Mouse (Mus musculus) forebrain, embryonic 15.5 days (tissue): Measurements from ENCODE around the gene Lrrc42. TPM values are rescaled to one million over a fixed set of nuclear protein-coding genes. Genes with fewer than 3 reads are reported as not detected.

ENCODE experiments used
- ATAC-seq: fragments of 200-750 bp; cut with Nextera tagmentation; replicated peaks from 2 replicates; pipeline ENCODE4 v1.8.0; 2017; ENCODE audit warnings: mild to moderate bottlenecking, moderate TSS enrichment, moderate library complexity
- H3K27ac ChIP-seq: fragments of 300-500 bp; sonication (generic); replicated peaks from 2 replicates; pipeline ENCODE4 v1.5.1; 2015; ENCODE audit warnings: mild to moderate bottlenecking, inconsistent platforms
- H3K27me3 ChIP-seq: fragments of 300-500 bp; sonication (generic); 2 replicates; pipeline ENCODE4 v1.6.1; 2015; ENCODE audit warnings: inconsistent platforms
- H3K36me3 ChIP-seq: fragments of 300-500 bp; sonication (generic); 2 replicates; pipeline ENCODE4 v1.6.1; 2015; ENCODE audit warnings: mild to moderate bottlenecking, inconsistent platforms
- H3K4me1 ChIP-seq: fragments of 300-500 bp; sonication (generic); 2 replicates; pipeline ENCODE4 v1.6.1; 2015; ENCODE audit warnings: inconsistent platforms
- H3K4me2 ChIP-seq: fragments of 300-500 bp; sonication (generic); replicated peaks from 2 replicates; pipeline ENCODE4 v1.6.1; 2015; ENCODE audit warnings: mild to moderate bottlenecking, inconsistent platforms
- H3K4me3 ChIP-seq: fragments of 300-500 bp; sonication (generic); 2 replicates; pipeline ENCODE4 v1.5.1; 2015; ENCODE audit warnings: mild to moderate bottlenecking, inconsistent platforms
- H3K9ac ChIP-seq: fragments of 300-500 bp; sonication (generic); replicated peaks from 2 replicates; pipeline ENCODE4 v1.6.1; 2015; ENCODE audit warnings: mild to moderate bottlenecking, inconsistent platforms
- H3K9me3 ChIP-seq: fragments of 300-500 bp; sonication (generic); 2 replicates; pipeline ENCODE4 v1.6.1; 2016; ENCODE audit warnings: inconsistent platforms
- WGBS: fragments of 180-500 bp; shearing (Covaris S2); methylation state at CpG from one replicate; pipeline ENCODE4 v1.1.7; 2015; ENCODE audit warnings: mixed read lengths; 5-methylcytosine and 5-hydroxymethylcytosine counted together
- polyA plus RNA-seq: library from polyadenylated mRNA; unstranded; fragments of >200 nt; fragmentation: Nextera tagmentation; extraction: Ambion mirVana; gene quantifications from 2 replicates; pipeline ENCODE4 v1.2.1, GENCODE M21; 2015

The Lrrc42 gene
- polyA plus RNA-seq, 1 experiment from 2014 or later = 57.4 TPM

DNA sequence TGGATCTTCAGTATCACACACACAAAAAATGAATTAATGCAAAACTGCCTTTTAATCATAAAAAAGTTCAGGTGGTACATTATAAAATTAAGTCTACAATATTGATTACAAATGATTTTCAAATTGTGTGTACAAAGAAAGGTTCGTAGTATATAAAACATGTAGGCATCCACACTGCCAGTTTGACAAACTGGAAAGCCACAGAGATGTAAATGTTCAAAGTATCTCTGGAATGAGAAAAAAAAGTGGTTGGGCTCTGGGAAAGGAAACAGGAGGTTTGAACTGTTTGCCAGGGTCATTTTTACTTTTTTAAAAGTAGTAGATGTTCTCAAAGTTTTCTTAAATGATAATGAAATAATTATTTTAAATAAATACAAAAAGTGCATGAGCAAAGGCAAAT is 7.3 kb downstream of the Lrrc42 start:
- Histone ChIP-seq H3K27me3 (no peaks in the 10 kb centered on the region), H3K4me3 (no peak overlapping the region), H3K9ac (no peak overlapping the region), H3K4me1 (peaks cover 24% of the 10 kb centered on the region), H3K36me3 (peaks cover 14% of the 10 kb centered on the region), H3K4me2 (no peak overlapping the region), H3K9me3 (no peaks in the 10 kb centered on the region), H3K27ac (no peak overlapping the region)
- no peak for ATAC-seq
- 91% methylated on average over 1 of the region's 1 CpGs for WGBS

DNA sequence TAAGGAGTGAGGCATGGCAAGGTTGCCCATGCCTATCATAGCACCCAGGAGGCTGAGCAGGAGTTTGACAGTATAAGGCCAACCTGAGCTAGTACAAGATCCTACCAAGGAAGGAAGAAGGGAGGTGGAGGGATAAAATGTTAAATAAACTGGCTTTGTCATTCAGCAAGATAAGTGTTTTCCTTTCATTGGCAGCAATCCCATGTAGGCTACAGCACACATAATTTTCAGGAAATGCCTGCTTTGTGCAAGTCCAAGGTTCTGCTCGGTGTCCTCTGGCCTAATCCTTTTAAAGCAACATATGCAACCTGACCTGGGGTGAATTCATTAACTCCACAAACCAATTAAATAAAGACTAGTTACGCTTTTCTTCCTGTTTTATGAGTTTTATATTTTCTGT is 8.0 kb downstream of the Lrrc42 start:
- H3K27me3 ChIP-seq = no peaks in the 10 kb centered on the region
- H3K4me2 ChIP-seq = no peak overlapping the region
- no peak overlapping the region for H3K9ac ChIP-seq
- H3K9me3 ChIP-seq = no peaks in the 10 kb centered on the region
- H3K4me3 ChIP-seq = no peak overlapping the region
- 57% methylated on average over 2 of the region's 2 CpGs for WGBS
- ATAC-seq = no peak
- peaks cover 19% of the 10 kb centered on the region for H3K4me1 ChIP-seq
- H3K36me3 ChIP-seq = peaks cover 19% of the 10 kb centered on the region
- H3K27ac ChIP-seq = no peak overlapping the region

DNA sequence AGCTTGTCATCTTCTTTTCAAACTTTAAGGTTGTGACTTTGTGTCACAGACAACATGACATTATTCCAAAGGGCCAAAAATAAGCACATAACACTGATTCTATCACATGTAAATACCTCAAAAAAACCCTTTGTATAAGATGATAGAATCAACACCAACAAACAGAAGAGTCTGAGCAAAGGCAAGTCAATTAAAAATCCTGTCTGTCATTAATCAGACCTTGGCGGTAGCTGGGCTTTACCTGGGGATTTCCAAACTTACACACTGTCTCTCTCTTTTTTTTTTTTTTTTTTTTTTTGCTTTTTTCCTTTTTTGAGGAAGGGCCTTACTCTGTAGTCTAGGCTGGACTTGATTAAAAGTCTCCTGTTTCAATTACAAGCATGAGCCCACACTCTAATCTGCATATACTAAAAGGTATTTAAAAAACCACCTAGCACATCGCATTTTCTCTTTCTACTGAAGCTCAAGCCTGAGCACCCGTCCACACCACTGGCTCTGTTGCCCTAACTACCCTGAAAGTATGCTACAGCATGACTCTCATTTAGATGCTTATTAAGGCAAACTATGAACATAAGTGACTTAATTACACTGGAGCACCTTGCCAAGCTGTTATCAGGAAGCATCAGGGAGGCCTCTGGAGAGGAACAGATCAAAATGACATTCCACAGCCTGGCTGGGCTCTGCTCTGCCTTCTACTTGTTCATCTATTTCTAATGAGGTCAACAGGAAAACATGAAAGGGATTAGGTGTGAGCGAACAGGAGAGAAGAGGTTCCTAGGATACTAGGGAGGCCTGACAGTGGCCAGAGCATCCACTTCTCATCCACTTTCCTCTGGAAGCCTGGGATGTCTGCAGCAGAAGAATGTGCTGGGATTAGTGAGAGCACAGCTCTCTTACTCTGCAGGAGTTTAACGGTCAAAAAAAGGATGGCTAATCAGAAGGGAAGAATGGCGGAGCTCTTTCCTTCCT is 9.7 kb downstream of the Lrrc42 start:
- H3K4me2 ChIP-seq = no peak overlapping the region
- WGBS = 60% methylated on average over 6 of the region's 6 CpGs
- no peaks in the 10 kb centered on the region for H3K9me3 ChIP-seq
- peaks cover 32% of the 10 kb centered on the region for H3K36me3 ChIP-seq
- H3K9ac ChIP-seq = no peak overlapping the region
- no peak for ATAC-seq
- H3K27ac ChIP-seq = no peak overlapping the region
- H3K4me1 ChIP-seq = 0 out of 2 replicates have a peak, but pooled peaks cover 8% of the 10 kb centered on the region
- no peak overlapping the region for H3K4me3 ChIP-seq
- no peaks in the 10 kb centered on the region for H3K27me3 ChIP-seq

DNA sequence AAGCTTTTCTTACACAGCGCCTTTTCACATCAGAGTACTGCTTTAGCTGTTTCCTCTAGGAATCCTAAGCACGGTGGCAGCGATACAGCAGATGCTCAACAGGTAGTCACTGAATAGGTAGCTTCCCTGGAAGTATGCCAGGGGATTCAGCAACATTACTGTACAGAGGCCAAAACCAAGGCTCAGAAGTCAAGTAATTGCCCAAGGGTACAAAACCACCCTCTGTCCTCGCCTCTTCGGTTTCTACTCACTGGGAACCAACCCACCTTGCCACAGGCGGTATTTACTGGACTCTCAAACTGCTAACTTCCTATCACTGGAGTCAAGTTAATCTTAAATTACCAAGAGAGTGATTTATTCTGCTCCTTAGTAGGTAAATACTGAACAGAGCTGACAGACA is 13.1 kb downstream of the Lrrc42 start:
- H3K4me1 ChIP-seq = 0 out of 2 replicates have a peak, but pooled peaks cover 4% of the 10 kb centered on the region
- 97% methylated on average over 6 of the region's 6 CpGs for WGBS
- H3K4me2 ChIP-seq = no peak overlapping the region
- H3K4me3 ChIP-seq = no peak overlapping the region
- no peaks in the 10 kb centered on the region for H3K9me3 ChIP-seq
- H3K36me3 ChIP-seq = peaks cover 51% of the 10 kb centered on the region
- H3K27me3 ChIP-seq = no peaks in the 10 kb centered on the region
- ATAC-seq = no peak
- no peak overlapping the region for H3K9ac ChIP-seq
- no peak overlapping the region for H3K27ac ChIP-seq

DNA sequence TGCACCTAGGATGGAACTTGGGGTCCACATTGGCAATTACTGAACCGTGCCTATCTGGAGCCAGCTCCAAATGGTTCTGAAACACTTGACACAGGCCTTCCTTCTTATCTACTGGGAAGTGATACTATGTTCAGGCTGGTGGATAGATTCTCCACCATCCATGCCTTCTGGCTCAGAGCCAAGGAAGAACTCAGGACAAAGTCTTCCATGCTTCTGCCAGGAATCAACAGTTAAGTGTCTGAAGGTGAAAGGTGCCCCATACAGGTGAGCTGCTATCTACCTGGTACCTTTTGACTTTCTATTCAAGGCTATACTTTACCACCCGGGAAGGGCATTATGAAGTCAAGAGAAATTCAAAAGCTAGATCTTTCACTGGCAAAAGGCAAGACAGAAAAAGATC is 15.1 kb downstream of the Lrrc42 start:
- Histone ChIP-seq H3K9me3 (no peaks in the 10 kb centered on the region), H3K4me3 (no peak overlapping the region), H3K27ac (no peak overlapping the region), H3K4me2 (no peak overlapping the region), H3K36me3 (peaks cover 70% of the 10 kb centered on the region), H3K9ac (no peak overlapping the region), H3K27me3 (no peaks in the 10 kb centered on the region), H3K4me1 (no peaks in the 10 kb centered on the region)
- WGBS = 90% methylated on average over 2 of the region's 2 CpGs
- no peak for ATAC-seq

DNA sequence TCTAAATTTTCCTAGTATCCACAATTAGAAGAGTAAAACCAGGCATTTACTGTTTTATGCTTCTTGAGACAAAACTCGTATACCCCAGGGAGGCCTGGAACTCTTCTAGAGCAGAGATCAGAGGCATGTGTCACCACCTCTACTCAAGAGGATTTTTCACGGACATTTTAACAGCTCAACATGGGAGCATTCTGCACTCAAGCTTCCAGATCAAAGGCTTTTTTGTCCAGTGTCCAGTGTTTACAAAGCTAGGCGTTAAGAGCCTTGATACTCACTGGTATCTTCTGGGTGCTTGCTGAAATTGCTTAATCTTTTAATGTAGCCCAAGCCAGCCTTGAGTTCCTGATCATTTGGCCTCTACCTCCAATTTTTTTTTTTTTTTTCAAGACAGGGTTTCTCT is 21.1 kb downstream of the Lrrc42 start:
- H3K27me3 ChIP-seq = no peaks in the 10 kb centered on the region
- H3K9ac ChIP-seq = no peak overlapping the region
- no peak overlapping the region for H3K4me2 ChIP-seq
- no peak overlapping the region for H3K27ac ChIP-seq
- no peak for ATAC-seq
- no peaks in the 10 kb centered on the region for H3K4me1 ChIP-seq
- peaks cover 46% of the 10 kb centered on the region for H3K36me3 ChIP-seq
- H3K9me3 ChIP-seq = no peaks in the 10 kb centered on the region
- H3K4me3 ChIP-seq = no peak overlapping the region
- WGBS = 59% methylated on average over 3 of the region's 3 CpGs

DNA sequence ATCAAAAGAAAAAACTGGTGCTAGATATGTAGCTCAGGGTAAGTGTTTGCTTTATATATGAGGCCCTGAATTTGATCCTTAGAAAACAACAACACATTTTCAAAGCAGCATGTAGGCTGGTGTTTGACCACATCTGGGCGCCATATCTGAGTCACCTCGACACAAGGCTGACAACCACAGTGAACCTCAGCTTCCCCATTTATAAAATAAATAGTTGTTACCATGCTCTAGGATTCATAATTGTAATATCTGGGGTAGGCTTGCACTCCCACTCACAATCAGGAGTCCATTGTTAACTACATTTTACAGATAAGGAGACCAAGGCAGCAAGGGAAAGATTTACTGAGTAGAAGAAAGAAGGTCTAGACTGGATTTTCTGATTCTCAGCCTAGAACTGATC is 27.0 kb downstream of the Lrrc42 start:
- Histone ChIP-seq H3K36me3 (no peaks in the 10 kb centered on the region), H3K4me2 (no peak overlapping the region), H3K9me3 (no peaks in the 10 kb centered on the region), H3K27ac (no peak overlapping the region), H3K4me3 (no peak overlapping the region), H3K27me3 (no peaks in the 10 kb centered on the region), H3K9ac (no peak overlapping the region), H3K4me1 (no peaks in the 10 kb centered on the region)
- no peak for ATAC-seq
- WGBS = 94% methylated on average over 2 of the region's 2 CpGs

DNA sequence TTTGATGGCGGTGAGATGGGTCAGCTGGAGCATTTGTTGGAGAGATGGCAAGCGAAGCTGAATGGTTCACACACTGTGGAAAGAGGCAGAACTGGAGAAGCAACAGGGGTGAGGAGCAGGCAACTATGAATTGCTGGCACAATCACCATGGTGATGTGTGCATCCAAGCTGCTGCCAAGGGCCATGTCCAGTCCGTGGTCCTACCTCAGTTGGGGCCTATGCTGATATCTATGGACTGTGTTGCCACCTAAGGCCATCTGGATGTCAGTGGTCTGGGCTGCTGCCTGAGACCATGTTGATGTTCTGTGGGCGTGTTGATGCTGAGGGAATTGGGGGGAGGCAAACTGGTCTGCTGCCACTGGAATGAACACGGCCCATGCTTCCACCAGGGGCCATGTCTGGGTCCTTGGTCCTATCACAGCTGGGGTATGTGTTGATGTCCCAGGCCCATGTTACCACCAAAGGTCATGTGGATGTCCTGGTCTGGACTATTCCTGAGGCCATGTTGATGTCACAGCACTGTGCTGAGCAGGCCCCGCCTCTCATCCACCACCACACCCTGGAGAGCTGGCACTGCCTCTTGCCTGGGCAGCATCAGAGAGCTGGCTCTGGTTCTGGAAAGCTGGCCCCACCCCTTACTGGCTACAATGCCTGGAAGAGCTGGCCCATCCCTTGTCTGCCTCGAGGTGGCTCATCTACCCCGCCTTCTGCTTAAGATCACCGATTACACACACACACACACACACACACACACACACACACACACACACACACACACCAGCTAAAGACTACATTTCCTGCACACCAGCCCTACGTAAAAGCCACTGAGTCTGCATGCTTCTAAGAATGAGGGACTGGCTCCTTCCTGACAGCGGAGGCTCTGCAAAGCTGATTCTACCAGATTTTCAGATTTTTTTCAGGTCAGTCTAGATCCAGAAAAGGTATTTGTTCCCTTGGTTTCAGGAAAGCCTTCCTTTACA is 29.8 kb downstream of the Lrrc42 start:
- Histone ChIP-seq H3K36me3 (no peaks in the 10 kb centered on the region), H3K27me3 (no peaks in the 10 kb centered on the region), H3K4me2 (no peak overlapping the region), H3K4me3 (no peak overlapping the region), H3K4me1 (no peaks in the 10 kb centered on the region), H3K9ac (no peak overlapping the region), H3K27ac (no peak overlapping the region), H3K9me3 (no peaks in the 10 kb centered on the region)
- ATAC-seq = no peak
- whole genome bisulfite sequencing = 79% methylated on average over 11 of the region's 11 CpGs

DNA sequence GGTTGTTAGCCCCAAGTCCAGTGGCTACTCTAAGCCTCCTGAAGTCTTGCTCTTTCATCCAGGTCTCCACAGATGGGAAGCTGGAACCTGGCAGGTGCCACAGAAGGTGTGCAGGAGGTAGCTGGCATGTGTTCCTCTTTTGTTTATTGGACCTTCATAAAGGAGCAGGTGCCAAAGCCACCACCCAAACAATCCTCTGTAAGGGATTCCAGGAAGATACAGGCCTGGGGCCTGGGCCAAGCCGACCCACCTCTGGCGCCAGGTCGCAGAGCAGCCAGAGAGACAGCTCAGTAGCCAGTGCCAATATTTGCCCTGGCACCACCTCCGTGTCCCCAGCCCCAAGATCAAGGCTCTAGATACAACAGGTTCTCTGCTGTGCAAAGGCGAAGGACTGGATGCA is 31.8 kb downstream of the Lrrc42 start:
- Histone ChIP-seq H3K9me3 (no peaks in the 10 kb centered on the region), H3K4me3 (no peak overlapping the region), H3K4me1 (no peaks in the 10 kb centered on the region), H3K4me2 (no peak overlapping the region), H3K27me3 (no peaks in the 10 kb centered on the region), H3K36me3 (no peaks in the 10 kb centered on the region), H3K9ac (no peak overlapping the region), H3K27ac (no peak overlapping the region)
- no peak for ATAC-seq
- WGBS = 92% methylated on average over 5 of the region's 5 CpGs

DNA sequence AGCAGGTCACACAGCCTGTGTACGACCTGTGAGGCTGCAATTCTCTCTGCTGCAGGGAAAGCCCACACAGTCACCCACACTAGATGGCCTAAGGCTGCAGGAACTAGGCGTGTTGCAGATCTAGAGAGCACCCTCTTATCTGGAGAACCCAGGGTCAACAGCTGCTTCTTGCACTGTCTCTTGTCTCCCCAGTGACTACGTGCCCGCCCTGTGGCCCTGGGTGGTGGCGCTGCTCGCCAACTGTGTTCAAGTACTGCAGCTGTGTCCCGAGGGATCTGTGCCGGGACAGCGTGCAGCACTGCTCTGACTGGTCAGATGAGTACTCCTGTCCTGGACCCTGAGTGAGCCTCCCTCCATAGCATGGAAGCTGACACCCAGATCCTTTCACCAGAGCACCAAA is 35.8 kb downstream of the Lrrc42 start:
- H3K4me3 ChIP-seq = no peak overlapping the region
- no peak for ATAC-seq
- H3K4me2 ChIP-seq = no peak overlapping the region
- H3K4me1 ChIP-seq = no peaks in the 10 kb centered on the region
- H3K9me3 ChIP-seq = no peaks in the 10 kb centered on the region
- H3K27ac ChIP-seq = no peak overlapping the region
- 84% methylated on average over 9 of the region's 9 CpGs for WGBS
- no peaks in the 10 kb centered on the region for H3K36me3 ChIP-seq
- H3K9ac ChIP-seq = no peak overlapping the region
- H3K27me3 ChIP-seq = no peaks in the 10 kb centered on the region

DNA sequence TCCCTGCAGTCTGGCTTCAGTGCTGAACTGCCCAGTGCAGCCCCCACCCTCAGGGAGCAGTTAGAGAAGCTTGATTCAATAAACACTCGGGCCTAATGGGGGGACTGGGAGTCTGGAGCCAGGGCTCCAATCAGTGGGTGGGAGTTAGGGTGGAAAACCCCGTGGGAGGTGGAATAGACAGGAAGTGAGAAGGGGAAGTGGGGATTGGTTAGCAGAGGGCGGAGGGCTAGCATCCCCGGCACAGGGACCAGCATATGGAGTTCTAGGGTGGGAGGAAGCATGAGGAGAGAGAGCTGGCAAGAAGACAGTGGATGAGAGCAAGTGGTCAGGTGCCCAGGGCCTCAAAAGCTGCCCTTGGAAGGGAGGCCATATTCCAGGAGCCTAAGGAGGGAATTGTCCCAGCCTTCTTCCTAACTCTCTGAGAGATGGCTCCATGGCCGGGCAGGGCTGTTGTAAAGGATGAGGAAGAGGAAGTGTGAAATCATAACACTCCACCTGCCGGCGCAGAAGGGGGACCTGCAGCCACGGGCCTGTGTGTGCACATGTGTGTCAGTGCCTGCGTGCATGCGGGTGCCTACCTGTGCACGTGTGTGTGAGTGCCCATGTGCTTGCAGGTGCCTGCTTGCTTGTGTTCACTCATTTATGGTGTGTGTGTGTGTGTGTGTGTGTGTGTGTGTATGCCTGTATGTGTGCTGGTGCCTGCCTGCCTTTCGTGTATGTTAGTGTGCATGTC is 39.9 kb downstream of the Lrrc42 start:
- no peaks in the 10 kb centered on the region for H3K9me3 ChIP-seq
- no peaks in the 10 kb centered on the region for H3K27me3 ChIP-seq
- H3K4me1 ChIP-seq = no peaks in the 10 kb centered on the region
- no peak overlapping the region for H3K27ac ChIP-seq
- H3K36me3 ChIP-seq = no peaks in the 10 kb centered on the region
- H3K4me3 ChIP-seq = no peak overlapping the region
- no peak for ATAC-seq
- 83% methylated on average over 12 of the region's 12 CpGs for WGBS
- H3K4me2 ChIP-seq = no peak overlapping the region
- no peak overlapping the region for H3K9ac ChIP-seq
